Mouse (Mus musculus) midbrain, embryonic 11.5 days (tissue): ENCODE measurements around the gene Rbm28. TPM values are rescaled to one million over a fixed set of nuclear protein-coding genes. Genes with fewer than 3 reads are reported as not detected.

Experiments
- ATAC-seq: fragments of 200-750 bp; cut with Nextera tagmentation; 2 replicates; pipeline ENCODE4 v1.8.0; 2017; ENCODE audit warnings: moderate TSS enrichment, moderate library complexity; ENCODE audit not compliant: low FRiP score
- DNase-seq: peaks from one replicate; pipeline ENCODE4 v3.0.0; 2015; ENCODE audit warnings: low spot score; ENCODE audit errors: missing footprints
- H3K27ac ChIP-seq: fragments of 300-500 bp; sonication (generic); 2 replicates; pipeline ENCODE4 v1.5.1; 2014; ENCODE audit warnings: low read depth, low read length
- H3K27me3 ChIP-seq: fragments of 300-500 bp; sonication (generic); 2 replicates; pipeline ENCODE4 v1.6.1; 2014; ENCODE audit warnings: mild to moderate bottlenecking, low read length, moderate library complexity, mixed read lengths; ENCODE audit not compliant: control insufficient read depth, insufficient read depth
- H3K36me3 ChIP-seq: fragments of 300-500 bp; sonication (generic); 2 replicates; pipeline ENCODE4 v1.6.1; 2014; ENCODE audit warnings: mild to moderate bottlenecking, low read length, moderate library complexity, mixed read lengths; ENCODE audit not compliant: control insufficient read depth, insufficient read depth
- H3K4me1 ChIP-seq: fragments of 300-500 bp; sonication (generic); 2 replicates; pipeline ENCODE4 v1.6.1; 2014; ENCODE audit warnings: low read length; ENCODE audit not compliant: control insufficient read depth, insufficient read depth
- H3K4me2 ChIP-seq: fragments of 300-500 bp; sonication (generic); 2 replicates; pipeline ENCODE4 v1.6.1; 2014; ENCODE audit warnings: mild to moderate bottlenecking, moderate library complexity
- H3K4me3 ChIP-seq: fragments of 300-500 bp; sonication (generic); 2 replicates; pipeline ENCODE4 v1.5.1; 2014; ENCODE audit warnings: low read depth, low read length
- H3K9ac ChIP-seq: fragments of 300-500 bp; sonication (generic); 2 replicates; pipeline ENCODE4 v1.6.1; 2014; ENCODE audit warnings: low read length
- H3K9me3 ChIP-seq: fragments of 300-500 bp; sonication (generic); 2 replicates; pipeline ENCODE4 v1.6.1; 2016; ENCODE audit warnings: low read length; ENCODE audit not compliant: control insufficient read depth
- WGBS: fragments of 180-500 bp; shearing (Covaris S2); extraction: QIAGEN DNeasy Blood & Tissue Kit; methylation state at CpG from one replicate; pipeline ENCODE4 v1.1.7; 2014; 5-methylcytosine and 5-hydroxymethylcytosine counted together
- polyA plus RNA-seq: library from polyadenylated mRNA; unstranded; fragments of >200 nt; fragmentation: Nextera tagmentation; extraction: Ambion mirVana; gene quantifications from 2 replicates; pipeline ENCODE4 v1.2.1, GENCODE M21; 2014

Gene Rbm28
- polyA plus RNA-seq, 1 experiment from 2014 or later, result 60.5 TPM

DNA sequence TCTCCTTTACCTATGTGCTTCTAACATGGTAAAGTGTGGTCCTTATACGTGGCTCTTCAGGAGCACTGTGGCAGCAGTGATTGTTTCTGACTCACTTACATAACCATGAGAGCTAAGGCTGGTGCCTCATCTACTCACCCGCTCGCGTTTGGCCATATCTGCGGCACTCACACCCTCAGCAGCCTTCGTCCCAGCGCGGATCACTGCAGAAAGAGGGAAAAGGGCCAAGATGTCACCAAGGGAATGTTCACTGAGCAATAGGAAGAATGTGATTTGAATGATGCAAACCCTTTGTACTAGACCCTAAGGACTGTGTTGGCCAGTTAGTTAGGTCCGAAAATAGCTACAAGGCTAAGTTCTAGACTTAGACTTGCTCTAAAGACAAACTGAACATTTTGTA is 27.4 kb downstream of the Rbm28 start:
- DNase-seq (no peak), ATAC-seq (no peak)
- Histone ChIP-seq H3K4me1 (no peaks in the 10 kb centered on the region), H3K4me2 (no peak overlapping the region), H3K4me3 (no peak overlapping the region), H3K36me3 (peaks cover 6% of the 10 kb centered on the region), H3K27ac (no peak overlapping the region), H3K9ac (no peak overlapping the region), H3K9me3 (no peaks in the 10 kb centered on the region), H3K27me3 (no peaks in the 10 kb centered on the region)
- 96% methylated on average over 9 of the region's 9 CpGs for WGBS

DNA sequence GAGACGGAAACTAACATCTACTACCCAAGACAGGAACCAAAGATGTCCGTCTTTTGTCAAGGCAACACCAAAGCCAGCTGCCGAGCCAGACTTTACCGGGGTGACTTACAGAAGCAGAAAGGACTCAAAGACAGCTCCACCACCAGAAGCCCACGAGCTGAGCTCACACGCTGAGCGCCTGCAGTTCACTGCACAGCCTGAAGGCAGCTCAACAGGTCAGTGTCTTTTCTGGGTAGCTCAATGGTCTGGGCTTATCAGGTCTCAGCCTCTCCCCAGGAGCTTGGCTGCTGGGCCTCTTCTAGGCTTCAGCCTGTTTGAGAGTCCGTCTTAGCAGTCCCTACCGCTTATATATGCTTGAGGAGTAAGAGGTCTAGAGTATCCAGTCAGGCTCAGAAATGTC is 31.7 kb downstream of the Rbm28 start:
- no peak for ATAC-seq

GRCm38 (mm10) chr6:29126878-29127426 is 37.9 kb downstream of the Rbm28 start:
- Histone ChIP-seq H3K4me2 (no peak overlapping the region), H3K27ac (no peak overlapping the region), H3K9ac (no peak overlapping the region), H3K36me3 (peaks cover 15% of the 10 kb centered on the region; the same call in 1 of the 2 replicates), H3K27me3 (no peaks in the 10 kb centered on the region), H3K4me3 (no peak overlapping the region), H3K9me3 (no peaks in the 10 kb centered on the region), H3K4me1 (no peaks in the 10 kb centered on the region)
- ATAC-seq (no peak), DNase-seq (no peak)
- WGBS, result 94% methylated on average over 7 of the region's 7 CpGs

More for the DNA sequence above, 31.7 kb downstream of the Rbm28 start:
- WGBS, result 92% methylated on average over 9 of the region's 9 CpGs
- Histone ChIP-seq H3K9me3 (no peaks in the 10 kb centered on the region), H3K27me3 (no peaks in the 10 kb centered on the region), H3K4me2 (no peak overlapping the region), H3K27ac (no peak overlapping the region), H3K36me3 (peaks cover 8% of the 10 kb centered on the region), H3K9ac (no peak overlapping the region), H3K4me1 (no peaks in the 10 kb centered on the region), H3K4me3 (no peak overlapping the region)
- DNase-seq, result peak; percentile 70

DNA sequence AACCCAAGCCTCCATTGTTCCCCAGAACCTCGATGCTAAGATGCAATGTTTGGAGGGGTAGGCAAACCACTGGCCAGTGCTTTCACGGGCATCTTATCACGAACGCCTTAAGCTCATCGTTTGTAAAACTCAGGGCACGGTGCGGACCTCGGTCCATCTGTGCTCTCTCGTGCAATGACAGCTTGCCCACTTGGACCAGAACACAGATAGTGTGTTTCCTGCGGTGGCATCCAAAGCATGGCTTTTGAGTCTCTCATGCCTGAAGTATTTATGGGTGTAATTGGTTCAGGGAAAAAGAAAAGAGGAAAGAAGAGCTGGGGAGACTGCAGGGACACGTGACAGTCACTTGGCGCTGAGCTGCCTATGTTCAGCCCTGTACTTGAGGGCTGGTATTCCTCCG is 44.8 kb downstream of the Rbm28 start:
- no peaks in the 10 kb centered on the region for H3K27me3 ChIP-seq
- no peak overlapping the region for H3K9ac ChIP-seq
- no peak overlapping the region for H3K4me2 ChIP-seq
- ATAC-seq, result no peak
- no peaks in the 10 kb centered on the region for H3K4me1 ChIP-seq
- no peaks in the 10 kb centered on the region for H3K9me3 ChIP-seq
- no peak overlapping the region for H3K27ac ChIP-seq
- H3K36me3 ChIP-seq, result 0 out of 2 replicates have a peak, but pooled peaks cover 3% of the 10 kb centered on the region
- H3K4me3 ChIP-seq, result no peak overlapping the region
- DNase-seq, result no peak
- 88% methylated on average over 13 of the region's 13 CpGs for WGBS

- no peak overlapping the region for H3K4me3 ChIP-seq
- no peaks in the 10 kb centered on the region for H3K27me3 ChIP-seq
- 75% methylated on average over 4 of the region's 4 CpGs for WGBS
- no peak overlapping the region for H3K9ac ChIP-seq
- H3K9me3 ChIP-seq, result no peaks in the 10 kb centered on the region
- 0 out of 2 replicates have a peak, but pooled peaks cover 1% of the 10 kb centered on the region for H3K36me3 ChIP-seq
- no peak overlapping the region for H3K4me2 ChIP-seq
- H3K27ac ChIP-seq, result no peak overlapping the region
- no peaks in the 10 kb centered on the region for H3K4me1 ChIP-seq
- DNase-seq, result no peak
- no peak for ATAC-seq
Measured at GRCm38 (mm10) chr6:29118963-29119362, 45.8 kb downstream of the Rbm28 start.

DNA sequence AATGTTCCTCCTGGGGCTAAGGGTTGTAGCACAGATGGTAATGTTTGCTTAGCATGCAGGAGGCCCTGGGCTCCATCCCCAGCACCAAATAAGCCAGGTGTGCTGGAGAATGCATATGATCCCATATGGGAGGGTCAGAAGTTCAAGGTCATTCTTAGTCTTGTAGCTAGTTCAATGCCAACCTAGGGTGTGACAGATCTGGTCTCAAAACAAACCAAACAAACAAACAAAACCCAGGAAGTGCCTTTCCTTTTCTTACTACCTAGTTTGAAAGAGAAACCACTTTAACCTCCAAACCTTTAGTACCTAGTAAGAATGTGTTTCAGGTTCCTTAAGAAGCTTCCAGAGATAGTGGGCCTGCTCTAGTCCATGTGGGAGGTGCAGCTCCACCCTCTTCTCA is 46.6 kb downstream of the Rbm28 start:
- no peak overlapping the region for H3K9ac ChIP-seq
- no peaks in the 10 kb centered on the region for H3K36me3 ChIP-seq
- H3K27me3 ChIP-seq, result no peaks in the 10 kb centered on the region
- DNase-seq (no peak), ATAC-seq (no peak)
- no peaks in the 10 kb centered on the region for H3K4me1 ChIP-seq
- no peak overlapping the region for H3K4me3 ChIP-seq
- H3K27ac ChIP-seq, result no peak overlapping the region
- H3K9me3 ChIP-seq, result no peaks in the 10 kb centered on the region
- H3K4me2 ChIP-seq, result no peak overlapping the region

DNA sequence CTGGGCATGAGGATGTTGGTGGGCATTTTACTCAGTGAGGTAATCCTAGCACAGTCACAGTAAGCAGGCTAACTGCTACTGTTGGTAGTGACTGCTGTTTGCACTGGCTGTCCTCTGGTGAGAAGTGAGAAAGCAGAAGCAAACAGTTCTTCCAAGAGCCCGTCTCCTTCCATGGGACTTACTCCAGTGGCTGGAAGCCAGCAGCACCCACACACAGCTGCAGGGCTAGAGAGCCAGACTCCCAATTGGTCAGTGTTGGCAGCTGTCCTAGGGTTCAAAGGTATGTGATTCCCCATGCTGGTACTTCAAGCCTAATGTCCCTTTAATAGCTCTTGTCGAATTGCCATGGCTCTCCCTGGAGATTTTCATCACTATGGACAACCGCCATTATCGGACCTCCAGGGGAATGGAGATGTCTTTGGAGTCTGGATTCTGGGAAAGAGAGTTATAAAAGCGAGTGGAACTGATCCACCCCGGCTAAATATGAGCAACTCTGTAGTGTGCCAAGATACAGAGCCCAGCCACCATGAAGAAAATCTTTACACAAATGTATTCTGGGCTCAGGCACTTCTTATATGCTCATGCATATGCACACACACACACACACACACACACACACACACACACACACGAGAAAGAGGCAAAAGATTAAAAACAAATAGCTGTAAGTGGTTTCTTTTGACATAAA is 47.2 kb downstream of the Rbm28 start:
- no peak overlapping the region for H3K4me3 ChIP-seq
- 69% methylated on average over 7 of the region's 7 CpGs for WGBS
- no peaks in the 10 kb centered on the region for H3K36me3 ChIP-seq
- no peaks in the 10 kb centered on the region for H3K4me1 ChIP-seq
- no peaks in the 10 kb centered on the region for H3K27me3 ChIP-seq
- no peak overlapping the region for H3K27ac ChIP-seq
- ATAC-seq, result no peak
- no peaks in the 10 kb centered on the region for H3K9me3 ChIP-seq
- H3K4me2 ChIP-seq, result no peak overlapping the region
- no peak overlapping the region for H3K9ac ChIP-seq
- DNase-seq, result no peak

DNA sequence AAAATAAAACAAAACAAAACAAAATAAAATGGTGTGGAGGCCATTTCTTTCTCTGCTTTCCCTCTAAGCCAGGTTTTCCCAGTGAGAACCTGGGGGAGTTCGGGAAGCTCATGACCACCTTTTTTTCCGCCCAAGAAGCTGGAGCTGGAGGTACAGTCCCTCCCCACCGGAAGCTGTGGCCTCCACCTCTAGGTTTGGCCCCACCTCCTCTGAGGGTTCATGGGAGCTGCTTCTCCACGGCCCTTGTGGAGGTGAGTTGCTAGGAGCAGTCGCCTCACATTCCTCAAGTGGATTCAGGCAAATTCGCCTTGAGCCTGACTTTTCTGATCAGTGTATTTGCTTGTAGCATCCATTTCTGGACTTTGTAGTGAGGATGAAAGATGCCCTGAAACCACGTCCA is 49.0 kb downstream of the Rbm28 start:
- Histone ChIP-seq H3K27me3 (no peaks in the 10 kb centered on the region), H3K27ac (no peak overlapping the region), H3K36me3 (no peaks in the 10 kb centered on the region), H3K4me2 (no peak overlapping the region), H3K9ac (no peak overlapping the region), H3K4me1 (no peaks in the 10 kb centered on the region), H3K4me3 (no peak overlapping the region), H3K9me3 (no peaks in the 10 kb centered on the region; the same call in 1 of the 2 replicates)
- ATAC-seq (no peak), DNase-seq (no peak)
- WGBS, result 78% methylated on average over 7 of the region's 7 CpGs

- H3K4me2 ChIP-seq, result no peak overlapping the region
- 91% methylated on average over 4 of the region's 4 CpGs for WGBS
Measured at GRCm38 (mm10) chr6:29111501-29111900, 53.3 kb downstream of the Rbm28 start.

More at GRCm38 (mm10) chr6:29111501-29111900, 53.3 kb downstream of the Rbm28 start:
- ATAC-seq (no peak), DNase-seq (no peak)
- Histone ChIP-seq H3K4me1 (no peaks in the 10 kb centered on the region), H3K36me3 (no peaks in the 10 kb centered on the region), H3K9me3 (no peaks in the 10 kb centered on the region; the same call in 1 of the 2 replicates), H3K27me3 (no peaks in the 10 kb centered on the region), H3K27ac (no peak overlapping the region), H3K4me3 (no peak overlapping the region), H3K9ac (no peak overlapping the region)
